Mouse (Mus musculus): ENCODE data around the gene Shc3.

- TF ChIP-seq CTCF (IDR thresholded peaks at IDR 0.05; ENCODE audit: low read depth), result no peak
- TF ChIP-seq EP300 (IDR thresholded peaks at IDR 0.05; ENCODE audit: low read depth), result no peak
Observed at GRCm38 (mm10) chr13:51598063-51598462, 28.8 kb upstream of the Shc3 start.
